Mouse (Mus musculus): Measurements from ENCODE around the gene Sdhb. TPM values are rescaled to one million over a fixed set of nuclear protein-coding genes. Genes with fewer than 3 reads are reported as not detected.

The Sdhb gene
- polyA plus RNA-seq, 1 experiment from 2014 or later, result 530 TPM

DNA sequence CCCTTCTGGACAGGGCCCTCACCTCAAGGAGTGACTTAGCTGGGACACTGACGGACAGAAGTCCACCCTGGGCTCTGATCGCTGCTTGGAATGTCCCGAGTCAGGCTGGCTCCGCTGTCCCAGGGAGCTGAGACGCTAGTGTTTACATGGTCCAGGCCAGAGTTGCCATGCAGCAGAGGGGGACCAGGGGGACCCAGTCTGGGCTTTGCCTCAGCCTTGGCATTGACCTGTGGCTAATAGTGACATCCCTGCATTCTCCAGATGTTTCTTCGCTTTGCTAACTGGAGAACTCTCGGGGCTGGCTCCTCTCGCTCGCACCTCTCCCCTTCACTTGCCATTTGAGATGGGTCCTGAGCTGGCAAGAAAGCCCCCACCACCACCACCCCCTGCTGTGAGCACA, 32.7 kb upstream of the Sdhb start:
- Histone ChIP-seq H3K4me2 (no peak overlapping the region), H3K9ac (replicated peaks) (no peak overlapping the region), H3K27ac (replicated peaks) (no peak overlapping the region), H3K27me3 (replicated peaks) (no peaks in the 10 kb centered on the region), H3K4me3 (replicated peaks) (no peak overlapping the region), H3K4me1 (peaks cover 11% of the 10 kb centered on the region), H3K36me3 (no peaks in the 10 kb centered on the region), H3K9me3 (replicated peaks) (no peaks in the 10 kb centered on the region)
- 90% methylated on average over 9 of the region's 9 CpGs for WGBS
- ATAC-seq (ENCODE audit: low FRiP score), result no peak

DNA sequence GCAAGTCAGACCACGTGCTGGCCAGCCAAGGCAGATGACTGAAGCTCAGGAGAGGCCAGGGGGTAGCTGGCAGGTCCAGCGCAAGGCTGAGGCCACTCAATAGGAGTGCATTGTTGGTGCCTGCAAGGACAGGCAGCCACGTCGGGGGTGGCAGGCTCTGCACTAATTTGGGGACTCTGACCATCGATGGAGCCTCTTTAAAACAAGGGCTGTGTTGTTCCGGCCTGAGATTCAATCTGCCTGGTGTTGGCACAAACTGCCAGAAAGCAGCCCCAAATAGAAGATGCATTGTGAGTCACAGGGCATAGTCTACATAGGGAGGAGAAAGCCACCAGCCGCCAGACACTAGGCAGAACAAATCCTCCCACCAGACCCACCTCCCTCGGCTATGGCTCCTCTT, 31.3 kb upstream of the Sdhb start:
- Histone ChIP-seq H3K27me3 (replicated peaks) (no peaks in the 10 kb centered on the region), H3K27ac (replicated peaks) (0 out of 2 replicates have a peak overlapping the region, but pooled peaks have one; percentile 3), H3K4me1 (peaks cover 11% of the 10 kb centered on the region), H3K9me3 (replicated peaks) (no peaks in the 10 kb centered on the region), H3K9ac (replicated peaks) (no peak overlapping the region), H3K36me3 (no peaks in the 10 kb centered on the region), H3K4me2 (no peak overlapping the region), H3K4me3 (replicated peaks) (no peak overlapping the region)
- ATAC-seq (ENCODE audit: low FRiP score), result peak; percentile 55; the same call in 1 of the 2 replicates
- WGBS, result 61% methylated on average over 8 of the region's 8 CpGs

- no peak overlapping the region for H3K27ac ChIP-seq (replicated peaks)
- 71% methylated on average over 10 of the region's 10 CpGs for WGBS
Observed at GRCm38 (mm10) chr4:140930900-140931470, 30.0 kb upstream of the Sdhb start.

DNA sequence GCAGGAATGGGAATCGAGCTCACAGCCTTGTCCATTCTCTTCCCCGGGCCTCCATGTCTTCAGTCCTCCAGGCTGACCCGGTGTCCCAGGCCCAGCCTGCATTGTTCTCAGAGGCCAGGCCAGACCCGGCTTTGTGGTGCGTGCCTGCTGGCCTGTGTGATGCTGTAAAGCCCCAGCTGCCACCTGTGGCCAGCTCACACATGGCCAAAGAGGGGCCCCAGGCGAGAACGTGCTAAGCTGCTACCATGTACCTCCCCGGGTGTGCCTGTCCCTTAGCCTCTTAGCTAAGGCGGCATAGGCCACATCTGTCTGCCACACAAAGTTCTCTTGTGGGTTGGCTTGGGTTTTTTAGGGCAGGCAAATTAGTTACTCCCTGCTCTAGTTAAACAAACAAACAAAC, 25.4 kb upstream of the Sdhb start:
- Histone ChIP-seq H3K4me3 (replicated peaks) (no peak overlapping the region), H3K27ac (replicated peaks) (no peak overlapping the region), H3K4me2 (no peak overlapping the region), H3K9ac (replicated peaks) (no peak overlapping the region), H3K9me3 (replicated peaks) (no peaks in the 10 kb centered on the region), H3K4me1 (peaks cover 11% of the 10 kb centered on the region), H3K36me3 (no peaks in the 10 kb centered on the region), H3K27me3 (replicated peaks) (no peaks in the 10 kb centered on the region)
- 74% methylated on average over 9 of the region's 9 CpGs for WGBS
- ATAC-seq (ENCODE audit: low FRiP score), result no peak

More at GRCm38 (mm10) chr4:140930900-140931470, 30.0 kb upstream of the Sdhb start:
- no peak overlapping the region for H3K4me3 ChIP-seq (replicated peaks)
- H3K27me3 ChIP-seq (replicated peaks), result no peaks in the 10 kb centered on the region
- no peak for ATAC-seq (ENCODE audit: low FRiP score)
- no peak overlapping the region for H3K4me2 ChIP-seq
- H3K9me3 ChIP-seq (replicated peaks), result no peaks in the 10 kb centered on the region
- no peaks in the 10 kb centered on the region for H3K36me3 ChIP-seq
- H3K4me1 ChIP-seq, result peaks cover 11% of the 10 kb centered on the region
- no peak overlapping the region for H3K9ac ChIP-seq (replicated peaks)

GRCm38 (mm10) chr4:140944356-140944755, 16.6 kb upstream of the Sdhb start:
- ATAC-seq (ENCODE audit: low FRiP score), result no peak
- H3K27ac ChIP-seq (replicated peaks), result no peak overlapping the region
- WGBS, result 88% methylated on average over 12 of the region's 12 CpGs
- no peak overlapping the region for H3K4me2 ChIP-seq
- H3K27me3 ChIP-seq (replicated peaks), result no peaks in the 10 kb centered on the region
- no peaks in the 10 kb centered on the region for H3K4me1 ChIP-seq
- H3K9ac ChIP-seq (replicated peaks), result no peak overlapping the region
- no peak overlapping the region for H3K4me3 ChIP-seq (replicated peaks)
- no peaks in the 10 kb centered on the region for H3K36me3 ChIP-seq
- no peaks in the 10 kb centered on the region for H3K9me3 ChIP-seq (replicated peaks)

DNA sequence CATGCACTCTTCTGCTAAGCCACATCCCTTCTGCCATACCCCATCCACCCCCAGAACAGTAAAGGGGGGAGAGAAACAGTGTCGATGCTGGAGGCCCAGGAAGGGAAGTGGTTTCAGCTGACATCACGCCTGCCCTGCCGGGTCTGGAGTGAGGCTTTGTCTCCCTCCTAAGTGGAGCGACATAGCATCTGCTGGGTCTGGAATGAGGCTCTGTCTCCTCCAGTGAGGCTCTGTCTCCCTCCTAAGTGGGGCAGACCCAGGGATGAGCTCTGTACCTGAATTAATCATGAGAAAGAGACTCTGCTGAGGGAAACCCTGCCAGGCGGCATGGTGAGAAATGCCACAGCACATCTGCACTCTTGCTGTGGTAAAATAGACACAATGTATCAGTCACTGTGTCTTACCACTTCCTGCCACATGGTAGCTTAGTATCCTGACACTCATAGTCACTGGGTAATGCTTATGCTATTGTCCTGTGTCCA, 16.0 kb upstream of the Sdhb start:
- no peaks in the 10 kb centered on the region for H3K4me1 ChIP-seq
- H3K9me3 ChIP-seq (replicated peaks), result no peaks in the 10 kb centered on the region
- H3K36me3 ChIP-seq, result no peaks in the 10 kb centered on the region
- no peak for ATAC-seq (ENCODE audit: low FRiP score)
- H3K27ac ChIP-seq (replicated peaks), result no peak overlapping the region
- WGBS, result 66% methylated on average over 5 of the region's 5 CpGs
- H3K4me3 ChIP-seq (replicated peaks), result no peak overlapping the region
- H3K9ac ChIP-seq (replicated peaks), result no peak overlapping the region
- H3K27me3 ChIP-seq (replicated peaks), result no peaks in the 10 kb centered on the region
- no peak overlapping the region for H3K4me2 ChIP-seq

DNA sequence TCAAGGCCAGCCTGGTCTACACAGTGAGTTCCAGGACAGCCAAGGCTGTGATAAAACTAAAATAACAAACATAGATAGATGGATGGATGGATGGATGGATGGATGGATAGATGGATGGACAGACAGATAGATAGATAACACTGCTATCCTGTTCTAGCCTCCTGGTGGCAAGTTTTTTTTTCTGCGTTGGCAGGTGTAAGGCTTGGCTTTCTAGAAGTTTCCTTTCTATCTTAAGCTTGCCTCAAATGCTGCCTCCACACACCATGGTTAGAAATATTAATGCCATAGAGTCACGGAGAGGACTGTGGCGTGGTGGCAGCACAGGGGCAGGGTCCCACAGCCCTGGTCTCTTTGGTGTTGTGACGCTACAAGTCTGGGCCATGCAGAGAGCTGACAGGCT, 15.4 kb upstream of the Sdhb start:
- no peak overlapping the region for H3K4me2 ChIP-seq
- no peaks in the 10 kb centered on the region for H3K9me3 ChIP-seq (replicated peaks)
- H3K4me3 ChIP-seq (replicated peaks), result no peak overlapping the region
- no peak overlapping the region for H3K9ac ChIP-seq (replicated peaks)
- no peak for ATAC-seq (ENCODE audit: low FRiP score)
- H3K4me1 ChIP-seq, result no peaks in the 10 kb centered on the region
- H3K27me3 ChIP-seq (replicated peaks), result no peaks in the 10 kb centered on the region
- no peaks in the 10 kb centered on the region for H3K36me3 ChIP-seq
- H3K27ac ChIP-seq (replicated peaks), result no peak overlapping the region
- 93% methylated on average over 4 of the region's 4 CpGs for WGBS

DNA sequence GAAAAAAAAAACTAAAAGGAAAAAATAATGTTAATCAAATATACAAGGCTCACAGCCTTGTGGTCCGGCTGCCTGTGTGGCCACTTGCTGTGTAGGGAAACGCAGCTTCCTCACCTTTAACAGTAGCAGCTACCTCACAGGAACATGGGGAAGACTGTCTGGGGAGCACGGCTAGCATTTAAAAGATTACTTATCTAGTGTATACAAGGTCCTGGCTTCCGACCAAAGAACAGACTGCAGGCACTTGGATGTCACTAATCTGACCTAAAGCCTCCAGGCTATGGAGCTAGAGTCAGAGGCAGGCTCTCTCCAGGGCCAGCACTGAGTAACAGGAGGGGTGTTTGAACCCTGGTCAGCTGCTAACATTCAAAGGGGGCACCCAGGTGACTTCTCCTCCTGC, 15.0 kb upstream of the Sdhb start:
- WGBS, result 87% methylated on average over 4 of the region's 4 CpGs
- Histone ChIP-seq H3K27me3 (replicated peaks) (no peaks in the 10 kb centered on the region), H3K4me2 (no peak overlapping the region), H3K4me1 (no peaks in the 10 kb centered on the region), H3K36me3 (no peaks in the 10 kb centered on the region), H3K4me3 (replicated peaks) (no peak overlapping the region), H3K27ac (replicated peaks) (no peak overlapping the region), H3K9me3 (replicated peaks) (no peaks in the 10 kb centered on the region), H3K9ac (replicated peaks) (no peak overlapping the region)
- no peak for ATAC-seq (ENCODE audit: low FRiP score)

GRCm38 (mm10) chr4:140946580-140947205, 14.3 kb upstream of the Sdhb start:
- ATAC-seq (ENCODE audit: low FRiP score), result no peak
- no peaks in the 10 kb centered on the region for H3K4me1 ChIP-seq
- no peaks in the 10 kb centered on the region for H3K9me3 ChIP-seq (replicated peaks)
- WGBS, result 77% methylated on average over 14 of the region's 14 CpGs
- H3K4me3 ChIP-seq (replicated peaks), result no peak overlapping the region
- no peaks in the 10 kb centered on the region for H3K27me3 ChIP-seq (replicated peaks)
- no peak overlapping the region for H3K4me2 ChIP-seq
- H3K9ac ChIP-seq (replicated peaks), result no peak overlapping the region
- H3K36me3 ChIP-seq, result no peaks in the 10 kb centered on the region
- H3K27ac ChIP-seq (replicated peaks), result no peak overlapping the region

DNA sequence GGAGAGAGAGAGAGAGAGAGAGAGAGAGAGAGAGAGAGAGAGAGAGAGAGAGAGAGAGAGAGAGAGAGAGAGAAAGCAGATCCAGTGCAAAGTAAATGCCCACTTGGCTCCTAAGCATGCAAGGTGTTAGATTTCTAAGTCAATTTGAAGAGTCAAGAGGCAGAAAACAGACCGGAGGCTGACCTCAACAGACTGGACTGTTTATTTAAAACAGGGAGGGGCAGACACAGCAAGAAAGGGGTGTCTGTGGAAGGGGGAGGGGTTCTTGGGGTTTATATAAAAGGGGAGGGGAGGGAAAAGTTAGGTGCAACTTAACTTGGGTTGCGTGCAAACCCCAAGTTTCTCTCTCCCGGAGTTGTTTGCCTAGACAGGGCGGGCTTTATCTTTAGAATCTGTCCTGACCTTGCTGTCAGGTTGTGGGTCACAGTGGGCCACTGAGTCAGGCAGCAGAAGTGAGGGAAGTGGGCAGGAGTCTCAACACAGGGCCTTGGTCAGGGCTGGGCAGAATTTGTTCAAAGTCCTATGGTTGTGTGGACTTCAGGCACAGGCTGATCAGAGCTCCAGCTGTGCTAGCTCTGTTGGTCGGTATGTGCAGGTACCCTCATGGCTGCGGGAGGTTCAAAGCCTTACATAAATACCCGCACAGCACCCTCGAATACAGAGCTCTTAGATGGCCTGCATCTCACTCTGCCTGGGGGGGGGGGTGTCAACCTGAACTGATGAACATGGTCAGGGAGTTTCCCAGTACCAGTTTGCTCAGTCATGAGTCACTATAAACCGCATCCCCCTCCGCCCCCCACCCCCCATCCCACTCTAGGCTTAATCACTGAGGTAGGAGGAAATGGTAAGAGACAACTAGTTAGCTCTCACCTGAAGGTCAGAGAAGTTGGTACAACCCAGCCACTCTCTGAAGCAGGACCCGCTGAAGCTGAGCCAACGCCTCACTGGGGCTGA, 13.2 kb upstream of the Sdhb start:
- no peak for ATAC-seq (ENCODE audit: low FRiP score)

GRCm38 (mm10) chr4:140948481-140948880, 12.5 kb upstream of the Sdhb start:
- 90% methylated on average over 6 of the region's 6 CpGs for WGBS
- no peak for ATAC-seq (ENCODE audit: low FRiP score)
- H3K27ac ChIP-seq (replicated peaks), result no peak overlapping the region
- no peaks in the 10 kb centered on the region for H3K4me1 ChIP-seq
- no peak overlapping the region for H3K9ac ChIP-seq (replicated peaks)
- no peak overlapping the region for H3K4me3 ChIP-seq (replicated peaks)
- H3K4me2 ChIP-seq, result no peak overlapping the region
- no peaks in the 10 kb centered on the region for H3K36me3 ChIP-seq
- no peaks in the 10 kb centered on the region for H3K9me3 ChIP-seq (replicated peaks)
- no peaks in the 10 kb centered on the region for H3K27me3 ChIP-seq (replicated peaks)

More for the DNA sequence above, 13.2 kb upstream of the Sdhb start:
- no peaks in the 10 kb centered on the region for H3K9me3 ChIP-seq (replicated peaks)
- no peak overlapping the region for H3K27ac ChIP-seq (replicated peaks)
- H3K4me2 ChIP-seq, result no peak overlapping the region
- H3K9ac ChIP-seq (replicated peaks), result no peak overlapping the region
- WGBS, result 86% methylated on average over 12 of the region's 12 CpGs
- no peaks in the 10 kb centered on the region for H3K27me3 ChIP-seq (replicated peaks)
- H3K36me3 ChIP-seq, result no peaks in the 10 kb centered on the region
- H3K4me1 ChIP-seq, result no peaks in the 10 kb centered on the region
- no peak overlapping the region for H3K4me3 ChIP-seq (replicated peaks)
